Mouse (Mus musculus) spleen, adult 2 months (tissue): ENCODE measurements around the gene Mrpl33.

Experiments
- CTCF ChIP-seq: fragments of 200-500 bp; IDR thresholded peaks from 2 replicates; pipeline ENCODE4 v1.5.1; 2011; ENCODE audit warnings: mild to moderate bottlenecking, inconsistent platforms; ENCODE audit not compliant: insufficient read depth, insufficient read length, insufficient replicate concordance; ENCODE audit errors: extremely low read depth
- POLR2A ChIP-seq: fragments of 200-500 bp; IDR thresholded peaks from 2 replicates; pipeline ENCODE4 v1.6.1; 2011; ENCODE audit warnings: low read depth, low read length, inconsistent platforms

DNA sequence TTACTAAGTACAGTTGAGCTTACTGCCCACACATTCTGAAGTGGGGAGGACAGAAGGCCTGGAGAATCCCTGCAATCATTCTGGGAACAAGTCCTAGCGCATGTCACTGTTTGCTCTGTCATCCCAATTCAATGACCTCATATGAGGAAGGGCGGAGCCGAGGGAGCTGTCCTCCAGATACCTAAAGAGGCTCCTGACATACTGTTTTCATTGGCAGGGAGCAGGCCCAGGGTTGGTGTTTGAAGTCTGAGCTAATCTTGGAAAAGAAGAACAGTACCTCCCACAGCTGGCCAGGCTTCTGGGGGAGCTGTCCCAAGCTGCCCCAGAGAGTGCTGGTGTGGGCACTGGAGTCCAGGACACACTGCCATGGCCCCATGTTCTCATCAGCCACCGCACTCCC, 31.8 kb upstream of the Mrpl33 start:
- no peak for TF ChIP-seq CTCF
- no peak for TF ChIP-seq POLR2A
